Mouse (Mus musculus) small intestine, adult 2 months (tissue): ENCODE data around the gene Cks1b. TPM values are rescaled to one million over a fixed set of nuclear protein-coding genes. Genes with fewer than 3 reads are reported as not detected.

ENCODE experiments used
- H3K27ac ChIP-seq: fragments of 200-500 bp; 2 replicates; pipeline ENCODE4 v1.5.1; 2012; ENCODE audit warnings: low read depth, low read length, control low read depth, inconsistent platforms; ENCODE audit not compliant: insufficient read depth
- H3K27me3 ChIP-seq: fragments of 200-500 bp; 2 replicates; pipeline ENCODE4 v1.6.1; 2012; ENCODE audit warnings: mild to moderate bottlenecking, moderate library complexity, low read length, inconsistent platforms; ENCODE audit not compliant: control insufficient read depth, insufficient read depth
- H3K36me3 ChIP-seq: fragments of 200-500 bp; 2 replicates; pipeline ENCODE4 v1.6.1; 2012; ENCODE audit warnings: mild to moderate bottlenecking, low read length, control low read depth, inconsistent platforms; ENCODE audit not compliant: control insufficient read depth, insufficient read depth
- H3K4me1 ChIP-seq: fragments of 200-500 bp; 2 replicates; pipeline ENCODE4 v1.6.1; 2012; ENCODE audit warnings: low read length, inconsistent platforms, mixed read lengths; ENCODE audit not compliant: control insufficient read depth, insufficient read depth, insufficient read length
- H3K4me3 ChIP-seq: fragments of 200-500 bp; 2 replicates; pipeline ENCODE4 v1.5.1; 2012; ENCODE audit warnings: low read depth, mild to moderate bottlenecking, control low read depth, inconsistent platforms, low read length, moderate library complexity
- CTCF ChIP-seq: fragments of 200-500 bp; IDR thresholded peaks from 2 replicates; pipeline ENCODE4 v1.5.1; 2012; ENCODE audit warnings: low read depth, mild to moderate bottlenecking, control low read depth, inconsistent platforms, low read length, moderate library complexity, mixed read lengths; ENCODE audit not compliant: insufficient replicate concordance, insufficient read length; ENCODE audit errors: extremely low read depth
- POLR2A ChIP-seq: fragments of 200-500 bp; IDR thresholded peaks from 2 replicates; pipeline ENCODE4 v1.6.1; 2012; ENCODE audit warnings: low read depth, mild to moderate bottlenecking, control low read depth, inconsistent platforms, low read length, moderate library complexity
- WGBS: fragments of 180-500 bp; shearing (Covaris S2); methylation state at CpG from one replicate; pipeline ENCODE4 v1.1.7; 2018; 5-methylcytosine and 5-hydroxymethylcytosine counted together
- polyA plus RNA-seq: library from polyadenylated mRNA; depleted of rRNA; stranded (reverse); fragments of >200 nt; gene quantifications from 2 replicates; pipeline ENCODE4 v1.2.3, GENCODE M21; 2012; rRNA removed

Cks1b gene
- polyA plus RNA-seq, 1 experiment, result 13.7 TPM

GRCm38 (mm10) chr3:89367338-89367737, 50.8 kb downstream of the Cks1b start:
- Histone ChIP-seq H3K27ac (no peak overlapping the region), H3K27me3 (no peaks in the 10 kb centered on the region), H3K4me1 (peaks cover 21% of the 10 kb centered on the region), H3K36me3 (no peaks in the 10 kb centered on the region), H3K4me3 (no peak overlapping the region)
- TF ChIP-seq POLR2A (no peak), CTCF (no peak)
- 49% methylated on average over 11 of the region's 11 CpGs for WGBS

DNA sequence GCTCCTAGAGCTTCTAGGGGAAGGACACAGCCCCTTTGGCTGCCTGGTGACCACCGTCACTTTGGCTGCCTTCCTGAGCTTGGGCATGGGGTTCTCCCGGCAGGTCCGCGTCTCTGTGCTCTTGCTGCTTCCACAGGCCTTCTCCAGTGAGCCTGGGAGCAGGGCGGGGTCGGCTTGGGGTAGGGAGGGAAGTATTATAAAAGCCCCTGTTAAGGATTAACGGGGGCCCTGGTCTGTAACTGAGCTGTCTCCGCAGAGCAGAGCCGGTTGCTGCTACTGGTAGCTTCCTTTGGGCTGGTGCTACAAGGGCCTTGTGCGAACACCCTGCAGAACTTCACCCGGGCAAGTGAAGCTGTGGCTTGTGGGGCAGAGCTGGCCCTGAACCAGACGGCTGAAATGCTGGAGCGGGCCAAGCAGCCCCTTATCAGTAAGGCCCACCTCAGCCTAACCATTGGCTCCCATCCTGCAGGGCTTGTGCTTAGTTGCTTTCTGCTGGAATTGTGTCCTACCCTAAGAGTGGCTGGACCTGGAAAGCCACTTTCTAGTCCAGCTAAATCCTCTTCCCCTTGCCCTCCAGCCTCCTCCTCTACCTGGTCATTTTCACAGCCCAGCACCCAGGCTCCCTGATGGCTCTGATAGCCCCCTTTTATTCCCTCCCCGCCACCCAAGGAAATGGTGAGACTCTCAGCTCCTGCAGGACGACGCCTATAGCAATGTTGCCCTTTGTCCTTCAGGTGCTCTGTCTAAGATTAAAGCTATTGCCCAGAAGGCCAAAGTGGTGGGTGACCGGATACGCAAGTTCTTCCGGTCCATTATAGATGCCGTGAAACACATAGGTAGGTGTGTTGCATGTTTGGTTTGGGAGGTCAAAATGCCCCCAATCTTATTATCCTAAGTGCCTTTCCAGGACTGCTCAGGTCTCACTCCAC, 52.4 kb downstream of the Cks1b start:
- Histone ChIP-seq H3K36me3 (no peaks in the 10 kb centered on the region), H3K27me3 (no peaks in the 10 kb centered on the region), H3K4me3 (no peak overlapping the region), H3K27ac (no peak overlapping the region), H3K4me1 (peaks cover 21% of the 10 kb centered on the region)
- 47% methylated on average over 20 of the region's 20 CpGs for WGBS
- TF ChIP-seq CTCF (no peak), POLR2A (no peak)

Other genes with a start within 250 kb of the Cks1b start
- gene Scamp3, start 240.9 kb downstream of the Cks1b start, polyA plus RNA-seq, result 57.0 and 96.1 TPM in 2 replicates
- gene Fam189b, start 235.2 kb downstream of the Cks1b start, polyA plus RNA-seq, result 14.0 and 19.4 TPM in 2 replicates
- gene Gba, start 215.5 kb downstream of the Cks1b start, polyA plus RNA-seq, result 37.1 and 70.6 TPM in 2 replicates
- 10.5 and 16.0 TPM in 2 replicates for gene Thbs3, start 203.2 kb downstream of the Cks1b start, polyA plus RNA-seq
- 92.5 and 181 TPM in 2 replicates for gene Mtx1, start 191.3 kb downstream of the Cks1b start, polyA plus RNA-seq
- 0.76 and 139 TPM in 2 replicates for gene Muc1, start 189.3 kb downstream of the Cks1b start, polyA plus RNA-seq
- gene Krtcap2, start 172.4 kb downstream of the Cks1b start, polyA plus RNA-seq, result 120 and 182 TPM in 2 replicates
- gene Trim46, start 172.1 kb downstream of the Cks1b start, polyA plus RNA-seq, result 4.3 and 8.7 TPM in 2 replicates
- 357 and 440 TPM in 2 replicates for gene Dpm3, start 159.0 kb downstream of the Cks1b start, polyA plus RNA-seq
- 81.6 and 97.3 TPM in 2 replicates for gene Slc50a1, start 147.8 kb downstream of the Cks1b start, polyA plus RNA-seq
- 46.1 and 122 TPM in 2 replicates for gene Efna1, start 137.2 kb downstream of the Cks1b start, polyA plus RNA-seq
- gene Efna3, start 95.4 kb downstream of the Cks1b start, polyA plus RNA-seq, result 3.9 and 7.0 TPM in 2 replicates
- 11.6 and 20.0 TPM in 2 replicates for gene Efna4, start 80.4 kb downstream of the Cks1b start, polyA plus RNA-seq
- 48.9 and 70.7 TPM in 2 replicates for gene Adam15, start 68.4 kb downstream of the Cks1b start, polyA plus RNA-seq
- 0.93 and 1.2 TPM in 2 replicates for gene Dcst2, start 56.4 kb downstream of the Cks1b start, polyA plus RNA-seq
- gene Dcst1, start 53.1 kb downstream of the Cks1b start, polyA plus RNA-seq, result 2.0 and 9.1 TPM in 2 replicates
- gene Zbtb7b, start 23.6 kb downstream of the Cks1b start, polyA plus RNA-seq, result 97.8 and 262 TPM in 2 replicates
- gene Lenep, start 15.6 kb downstream of the Cks1b start, polyA plus RNA-seq, result 0.85 TPM in 1 of 2 replicates, not detected in the other
- 22.1 and 36.1 TPM in 2 replicates for gene Flad1, start 6.5 kb downstream of the Cks1b start, polyA plus RNA-seq
- gene Shc1, start 60 bp upstream of the Cks1b start, polyA plus RNA-seq, result 33.6 and 63.5 TPM in 2 replicates
- gene Pygo2, start 11.8 kb upstream of the Cks1b start, polyA plus RNA-seq, result 61.7 and 87.5 TPM in 2 replicates
- 26.8 and 36.5 TPM in 2 replicates for gene Pbxip1, start 18.3 kb upstream of the Cks1b start, polyA plus RNA-seq
- gene Pmvk, start 36.2 kb upstream of the Cks1b start, polyA plus RNA-seq, result 9.0 and 18.3 TPM in 2 replicates
- gene Kcnn3, start 101.8 kb upstream of the Cks1b start, polyA plus RNA-seq, result 3.3 and 4.6 TPM in 2 replicates